Mouse (Mus musculus) liver, adult 2 months (tissue): ENCODE data around the gene Atp2c2. TPM values are rescaled to one million over a fixed set of nuclear protein-coding genes. Genes with fewer than 3 reads are reported as not detected.

Source experiments
- DNase-seq: peaks from one replicate; pipeline ENCODE4 v3.0.0-alpha.2; 2011; ENCODE audit warnings: low read depth, low spot score; ENCODE audit errors: extremely low read depth
- H3K27ac ChIP-seq: fragments of 200-500 bp; replicated peaks from 2 replicates; pipeline ENCODE4 v1.5.1; 2012; ENCODE audit warnings: low read depth, mild to moderate bottlenecking, control low read depth, inconsistent platforms, low read length; ENCODE audit not compliant: insufficient read depth
- H3K27me3 ChIP-seq: fragments of 200-500 bp; 2 replicates; pipeline ENCODE4 v1.6.1; 2012; ENCODE audit warnings: mild to moderate bottlenecking, moderate library complexity, low read length, inconsistent platforms; ENCODE audit not compliant: control insufficient read depth, insufficient read depth
- H3K36me3 ChIP-seq: fragments of 200-500 bp; 2 replicates; pipeline ENCODE4 v1.6.1; 2012; ENCODE audit warnings: low read length, inconsistent platforms; ENCODE audit not compliant: control insufficient read depth, insufficient read depth
- H3K4me1 ChIP-seq: fragments of 200-500 bp; 2 replicates; pipeline ENCODE4 v1.6.1; 2011; ENCODE audit warnings: low read length; ENCODE audit not compliant: control insufficient read depth, insufficient read depth
- H3K4me3 ChIP-seq: fragments of 200-500 bp; 2 replicates; pipeline ENCODE4 v1.5.1; 2011; ENCODE audit warnings: low read depth, mild to moderate bottlenecking, control low read depth, low read length, moderate library complexity; ENCODE audit not compliant: insufficient read depth
- H3K79me2 ChIP-seq: fragments of 200-500 bp; 2 replicates; pipeline ENCODE4 v1.6.1; 2012; ENCODE audit warnings: inconsistent platforms, mild to moderate bottlenecking, low read length, moderate library complexity; ENCODE audit not compliant: control insufficient read depth, insufficient read depth
- H3K9ac ChIP-seq: fragments of 200-500 bp; 2 replicates; pipeline ENCODE4 v1.6.1; 2012; ENCODE audit warnings: low read depth, mild to moderate bottlenecking, control low read depth, inconsistent platforms, low read length
- CTCF ChIP-seq: fragments of 200-500 bp; IDR thresholded peaks from 2 replicates; pipeline ENCODE4 v1.5.1; 2011; ENCODE audit warnings: low read depth, low read length, control low read depth
- POLR2A ChIP-seq: fragments of 200-500 bp; IDR thresholded peaks from 2 replicates; pipeline ENCODE4 v1.6.1; 2011; ENCODE audit warnings: low read length, control low read depth; ENCODE audit not compliant: insufficient read depth; ENCODE audit errors: extremely low read depth
- WGBS: fragments of 180-500 bp; shearing (Covaris S2); methylation state at CpG from one replicate; pipeline ENCODE4 v1.1.7; 2018; 5-methylcytosine and 5-hydroxymethylcytosine counted together
- polyA plus RNA-seq: library from polyadenylated mRNA; depleted of rRNA; stranded (reverse); fragments of >200 nt; gene quantifications from 2 replicates; pipeline ENCODE4 v1.2.3, GENCODE M21; 2012
- total RNA-seq: library from RNA; depleted of rRNA; stranded (reverse); fragments of >200 nt; gene quantifications from 2 replicates; pipeline ENCODE4 v1.2.3, GENCODE M21; 2014

The Atp2c2 gene
- total and polyA plus RNA-seq, 2 experiments = not detected

DNA sequence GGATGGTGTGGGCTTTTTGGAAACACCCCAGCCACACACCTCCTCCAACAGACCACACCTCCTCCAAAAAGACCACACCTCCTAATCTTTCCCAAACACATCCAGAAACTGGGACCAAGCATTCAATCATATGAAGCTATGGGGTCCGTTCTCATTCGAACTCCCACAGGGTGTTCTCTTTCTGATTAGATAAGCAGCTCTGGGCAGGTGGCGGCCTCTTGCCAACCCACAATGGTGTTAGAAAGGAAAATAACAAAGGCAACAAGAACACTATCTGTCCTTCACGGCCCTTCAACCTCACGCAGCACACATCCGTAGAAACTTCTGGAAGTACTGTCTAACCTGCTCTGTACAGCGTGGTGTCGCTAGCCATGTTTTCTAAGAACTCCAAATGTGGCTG lies 27.3 kb downstream of the Atp2c2 start:
- H3K36me3 ChIP-seq = no peaks in the 10 kb centered on the region
- DNase-seq = no peak
- H3K4me3 ChIP-seq = no peak overlapping the region
- no peaks in the 10 kb centered on the region for H3K27me3 ChIP-seq
- no peak overlapping the region for H3K27ac ChIP-seq
- no peak overlapping the region for H3K9ac ChIP-seq
- H3K79me2 ChIP-seq = no peaks in the 10 kb centered on the region
- H3K4me1 ChIP-seq = no peaks in the 10 kb centered on the region
- TF ChIP-seq POLR2A (no peak), CTCF (no peak)
- 90% methylated on average over 8 of the region's 8 CpGs for WGBS

GRCm38 (mm10) chr8:119728351-119728895 lies 28.6 kb downstream of the Atp2c2 start:
- Histone ChIP-seq H3K4me3 (no peak overlapping the region), H3K27ac (no peak overlapping the region), H3K79me2 (no peaks in the 10 kb centered on the region), H3K36me3 (no peaks in the 10 kb centered on the region), H3K9ac (no peak overlapping the region), H3K4me1 (no peaks in the 10 kb centered on the region), H3K27me3 (no peaks in the 10 kb centered on the region)
- no peak for TF ChIP-seq POLR2A
- no peak for TF ChIP-seq CTCF
- no peak for DNase-seq
- 86% methylated on average over 8 of the region's 8 CpGs for WGBS

DNA sequence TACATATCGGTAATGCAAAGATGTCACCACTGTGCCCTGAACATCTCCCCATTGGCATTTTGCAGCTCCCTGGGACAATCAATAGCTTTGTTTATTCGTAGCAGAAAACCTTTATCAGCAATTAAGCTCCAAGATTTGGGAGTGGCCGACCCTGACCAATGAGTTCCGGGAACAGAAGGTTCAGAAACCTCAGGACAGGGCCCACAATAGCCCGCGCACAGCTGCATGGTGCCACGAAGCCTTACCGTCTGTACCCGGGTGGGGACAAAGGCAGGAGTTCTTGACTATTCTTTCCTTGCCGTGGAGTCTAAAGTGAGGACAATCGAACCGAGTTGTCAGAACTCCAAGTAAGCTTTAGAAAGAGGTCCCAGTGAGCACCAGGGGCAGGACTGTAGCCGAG lies 32.3 kb downstream of the Atp2c2 start:
- Histone ChIP-seq H3K9ac (no peak overlapping the region), H3K27ac (no peak overlapping the region), H3K36me3 (no peaks in the 10 kb centered on the region), H3K27me3 (no peaks in the 10 kb centered on the region), H3K4me1 (no peaks in the 10 kb centered on the region), H3K4me3 (no peak overlapping the region), H3K79me2 (no peaks in the 10 kb centered on the region)
- no peak for TF ChIP-seq CTCF
- no peak for TF ChIP-seq POLR2A
- 71% methylated on average over 13 of the region's 13 CpGs for WGBS
- DNase-seq = no peak

DNA sequence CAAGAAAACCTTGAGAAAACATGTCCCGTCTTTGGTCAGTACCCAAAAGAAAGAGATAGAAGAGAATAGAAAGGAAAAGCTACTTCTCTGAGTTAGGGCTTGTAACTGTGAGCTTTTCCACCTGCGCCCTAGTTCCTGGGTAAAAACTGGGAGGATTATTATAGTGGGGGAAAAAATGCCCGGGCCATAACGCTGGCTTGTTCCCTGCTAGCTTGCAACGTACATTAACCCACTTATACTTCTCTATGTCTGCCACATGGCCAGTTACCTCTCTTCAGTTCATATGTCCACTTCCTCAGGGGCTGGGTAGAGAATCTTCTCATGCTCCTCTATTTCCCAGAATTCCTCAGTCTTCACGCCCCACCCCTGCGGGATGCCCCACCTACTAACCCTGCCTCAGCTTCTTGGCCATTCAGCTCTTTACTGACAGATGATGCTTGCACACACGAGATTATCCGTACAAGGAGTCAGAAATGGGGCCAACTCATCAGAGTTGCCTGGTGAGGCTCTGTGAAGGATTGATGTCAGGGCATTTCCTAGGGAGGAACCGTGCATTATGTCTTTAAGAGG lies 36.6 kb downstream of the Atp2c2 start:
- no peak for DNase-seq
- Histone ChIP-seq H3K27ac (no peak overlapping the region), H3K36me3 (no peaks in the 10 kb centered on the region), H3K9ac (no peak overlapping the region), H3K4me3 (no peak overlapping the region), H3K4me1 (no peaks in the 10 kb centered on the region), H3K27me3 (no peaks in the 10 kb centered on the region), H3K79me2 (no peaks in the 10 kb centered on the region)
- 89% methylated on average over 10 of the region's 10 CpGs for WGBS
- TF ChIP-seq CTCF = no peak
- TF ChIP-seq POLR2A = no peak

DNA sequence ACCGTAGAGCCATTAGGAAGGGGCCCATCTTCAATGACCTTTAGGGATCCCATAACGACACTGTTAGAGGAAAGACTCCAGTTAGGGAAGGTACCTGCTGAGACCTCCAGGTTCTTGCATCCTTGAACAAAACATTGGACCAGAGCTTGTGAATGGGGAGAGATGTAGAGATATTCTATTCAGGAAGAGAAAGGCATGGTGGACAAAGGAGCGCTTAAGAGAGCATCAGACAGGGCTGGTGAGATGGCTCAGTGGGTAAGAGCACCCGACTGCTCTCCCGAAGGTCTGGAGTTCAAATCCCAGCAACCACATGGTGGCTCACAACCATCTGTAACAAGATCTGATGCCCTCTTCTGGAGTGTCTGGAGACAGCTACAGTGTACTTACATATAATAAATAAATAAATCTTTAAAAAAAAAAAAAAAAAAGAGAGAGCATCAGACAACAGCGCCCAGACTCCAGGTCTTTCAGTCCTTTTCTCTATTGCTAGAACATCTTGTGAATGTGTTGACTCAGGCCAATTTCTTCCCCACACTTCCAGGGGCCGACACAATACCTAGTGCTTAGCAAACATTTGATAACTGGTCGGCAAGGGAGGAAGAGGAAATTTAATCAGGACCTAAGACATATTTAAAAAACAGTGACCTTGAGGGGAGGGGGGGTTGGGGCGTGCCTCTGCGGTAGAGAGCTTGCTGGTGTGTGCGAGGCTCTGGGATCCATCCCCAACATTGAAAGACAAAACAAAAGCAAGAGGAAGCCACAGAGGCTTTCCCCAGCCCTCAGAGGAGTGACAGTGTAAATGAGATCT lies 37.5 kb downstream of the Atp2c2 start:
- no peak for TF ChIP-seq CTCF
- no peak for TF ChIP-seq POLR2A
- Histone ChIP-seq H3K9ac (no peak overlapping the region), H3K36me3 (no peaks in the 10 kb centered on the region), H3K27ac (no peak overlapping the region), H3K79me2 (no peaks in the 10 kb centered on the region), H3K27me3 (no peaks in the 10 kb centered on the region), H3K4me3 (no peak overlapping the region), H3K4me1 (no peaks in the 10 kb centered on the region)
- WGBS = 65% methylated on average over 11 of the region's 11 CpGs
- DNase-seq = no peak
